Mouse (Mus musculus): ENCODE data around the gene Ganab. TPM values are rescaled to one million over a fixed set of nuclear protein-coding genes. Genes with fewer than 3 reads are reported as not detected.
A peak's percentile ranks its signal among the peaks of the same experiment; 100 is the strongest.

Gene Ganab
- polyA plus RNA-seq, 1 experiment from 2014 or later: 91.7 TPM

GRCm38 (mm10) chr19:8871267-8872186 is 26.3 kb upstream of the Ganab start, which contains the start of gene Ubxn1:
TSS of gene Ubxn1 (plus strand) at chr19:8871496.
- peak within 1 kb of the TSS; percentile 98 for H3K9ac ChIP-seq
- peaks cover 18% of the 10 kb centered on the region for H3K4me1 ChIP-seq (replicated peaks)
- peaks cover 36% of the 10 kb centered on the region for H3K36me3 ChIP-seq
- 1% methylated on average over 59 of the region's 59 CpGs for WGBS
- H3K4me2 ChIP-seq: peak within 1 kb of the TSS; percentile 97
- no peaks in the 10 kb centered on the region for H3K9me3 ChIP-seq
- ATAC-seq (ENCODE audit: low FRiP score): peak; percentile 98
- peak within 1 kb of the TSS; percentile 92 for H3K4me3 ChIP-seq
- H3K27ac ChIP-seq: peak within 1 kb of the TSS; percentile 85
- H3K27me3 ChIP-seq: no peaks in the 10 kb centered on the region

GRCm38 (mm10) chr19:8872266-8872840 is 25.5 kb upstream of the Ganab start:
- Histone ChIP-seq H3K4me2 (peak overlapping the region; percentile 97), H3K36me3 (peaks cover 42% of the 10 kb centered on the region), H3K9ac (peak overlapping the region; percentile 98), H3K9me3 (no peaks in the 10 kb centered on the region), H3K27ac (peak overlapping the region; percentile 85; the same call in 1 of the 2 replicates), H3K27me3 (no peaks in the 10 kb centered on the region), H3K4me3 (peak overlapping the region; percentile 92), H3K4me1 (replicated peaks) (peaks cover 18% of the 10 kb centered on the region)
- ATAC-seq (ENCODE audit: low FRiP score): no peak
- WGBS: 72% methylated on average over 10 of the region's 10 CpGs

- Histone ChIP-seq H3K27ac (no peak overlapping the region), H3K9me3 (no peaks in the 10 kb centered on the region), H3K9ac (no peak overlapping the region; the same call in 1 of the 2 replicates), H3K27me3 (no peaks in the 10 kb centered on the region), H3K4me2 (no peak overlapping the region), H3K4me3 (no peak overlapping the region), H3K4me1 (replicated peaks) (peaks cover 31% of the 10 kb centered on the region), H3K36me3 (peaks cover 42% of the 10 kb centered on the region)
- no peak for ATAC-seq (ENCODE audit: low FRiP score)
- 96% methylated on average over 7 of the region's 7 CpGs for WGBS
Measured at GRCm38 (mm10) chr19:8875031-8875430, 22.8 kb upstream of the Ganab start.

- H3K9ac ChIP-seq: peak within 1 kb of the TSS; percentile 95
- H3K4me1 ChIP-seq (replicated peaks): peaks cover 16% of the 10 kb centered on the region
- peak within 1 kb of the TSS; percentile 68 for H3K4me2 ChIP-seq
- no peaks in the 10 kb centered on the region for H3K9me3 ChIP-seq
- H3K27ac ChIP-seq: peak within 1 kb of the TSS; percentile 91
- no peaks in the 10 kb centered on the region for H3K27me3 ChIP-seq
- WGBS: under 1% methylated on average over 42 of the region's 42 CpGs
- ATAC-seq (ENCODE audit: low FRiP score): peak; percentile 97
- H3K36me3 ChIP-seq: peaks cover 17% of the 10 kb centered on the region
- peak within 1 kb of the TSS; percentile 81 for H3K4me3 ChIP-seq
Measured at GRCm38 (mm10) chr19:8880311-8881033, 17.4 kb upstream of the Ganab start, which contains the start of gene Uqcc3. TSS of gene Uqcc3 (minus strand) at chr19:8880923.

GRCm38 (mm10) chr19:8881034-8881392 is 16.9 kb upstream of the Ganab start:
- Histone ChIP-seq H3K27ac (peak overlapping the region; percentile 91; the same call in 1 of the 2 replicates), H3K9me3 (no peaks in the 10 kb centered on the region), H3K4me2 (peak overlapping the region; percentile 68), H3K4me1 (replicated peaks) (peaks cover 16% of the 10 kb centered on the region), H3K4me3 (peak overlapping the region; percentile 81), H3K27me3 (no peaks in the 10 kb centered on the region), H3K9ac (peak overlapping the region; percentile 95), H3K36me3 (peaks cover 11% of the 10 kb centered on the region)
- ATAC-seq (ENCODE audit: low FRiP score): 0 out of 2 replicates have a peak, but pooled peaks have one; percentile 3
- 14% methylated on average over 3 of the region's 3 CpGs for WGBS

- H3K4me2 ChIP-seq: no peak within 1 kb of the TSS
- H3K9me3 ChIP-seq: no peaks in the 10 kb centered on the region
- 84% methylated on average over 3 of the region's 3 CpGs for WGBS
- H3K36me3 ChIP-seq: no peaks in the 10 kb centered on the region
- H3K4me3 ChIP-seq: no peak within 1 kb of the TSS
- no peak for ATAC-seq (ENCODE audit: low FRiP score)
- no peaks in the 10 kb centered on the region for H3K27me3 ChIP-seq
- H3K4me1 ChIP-seq (replicated peaks): peaks cover 24% of the 10 kb centered on the region
- H3K27ac ChIP-seq: no peak within 1 kb of the TSS
- no peak within 1 kb of the TSS for H3K9ac ChIP-seq
Measured at GRCm38 (mm10) chr19:8883616-8884015, 14.3 kb upstream of the Ganab start, which contains the start of the genes Lbhd1 and Gm49403. TSS of gene Lbhd1 (plus strand) at chr19:8883732. TSS of gene Gm49403 (plus strand) at chr19:8883930.

GRCm38 (mm10) chr19:8886916-8887584 is 10.8 kb upstream of the Ganab start:
- peaks cover 16% of the 10 kb centered on the region for H3K4me1 ChIP-seq (replicated peaks)
- H3K27me3 ChIP-seq: no peaks in the 10 kb centered on the region
- WGBS: 50% methylated on average over 1 of the region's 1 CpGs
- H3K36me3 ChIP-seq: peaks cover 7% of the 10 kb centered on the region; the same call in 1 of the 2 replicates
- no peak overlapping the region for H3K27ac ChIP-seq
- H3K9me3 ChIP-seq: no peaks in the 10 kb centered on the region
- H3K9ac ChIP-seq: no peak overlapping the region
- ATAC-seq (ENCODE audit: low FRiP score): no peak
- no peak overlapping the region for H3K4me3 ChIP-seq
- 0 out of 2 replicates have a peak overlapping the region, but pooled peaks have one; percentile 76 for H3K4me2 ChIP-seq

GRCm38 (mm10) chr19:8887585-8888463 is 10.0 kb upstream of the Ganab start:
- Histone ChIP-seq H3K9me3 (no peaks in the 10 kb centered on the region), H3K4me2 (peak overlapping the region; percentile 76), H3K9ac (peak overlapping the region; percentile 81), H3K36me3 (peaks cover 7% of the 10 kb centered on the region; the same call in 1 of the 2 replicates), H3K27ac (peak overlapping the region; percentile 86), H3K4me1 (replicated peaks) (peaks cover 19% of the 10 kb centered on the region), H3K4me3 (peak overlapping the region; percentile 62), H3K27me3 (no peaks in the 10 kb centered on the region)
- 17% methylated on average over 19 of the region's 19 CpGs for WGBS
- ATAC-seq (ENCODE audit: low FRiP score): no peak

- peak within 1 kb of the TSS; percentile 86 for H3K27ac ChIP-seq
- H3K9ac ChIP-seq: peak within 1 kb of the TSS; percentile 81
- no peaks in the 10 kb centered on the region for H3K9me3 ChIP-seq
- WGBS: under 1% methylated on average over 58 of the region's 58 CpGs
- H3K36me3 ChIP-seq: peaks cover 7% of the 10 kb centered on the region; the same call in 1 of the 2 replicates
- ATAC-seq (ENCODE audit: low FRiP score): peak; percentile 95
- peak within 1 kb of the TSS; percentile 62 for H3K4me3 ChIP-seq
- H3K4me1 ChIP-seq (replicated peaks): peaks cover 25% of the 10 kb centered on the region
- H3K4me2 ChIP-seq: peak within 1 kb of the TSS; percentile 76
- no peaks in the 10 kb centered on the region for H3K27me3 ChIP-seq
Measured at GRCm38 (mm10) chr19:8888511-8889385, 9.1 kb upstream of the Ganab start, which contains the start of the genes 1810009A15Rik and Gm49416. TSS of gene 1810009A15Rik (plus strand) at chr19:8888853. TSS of gene Gm49416 (plus strand) at chr19:8888926.

All from hindbrain, embryonic 13.5 days (tissue).